Mouse (Mus musculus) gastrocnemius, adult 18-20 months (tissue): ENCODE measurements at regions not wholly inside any gene's neighbourhood (a gene's known extent, or its start where the extent isn't known, plus 50 kb on each side); places are given as distances from the start of the nearest gene placed in this dataset.

ENCODE experiments used
- DNase-seq: peaks from one replicate; pipeline ENCODE4 v3.0.0; 2021; ENCODE audit warnings: low spot score

DNA sequence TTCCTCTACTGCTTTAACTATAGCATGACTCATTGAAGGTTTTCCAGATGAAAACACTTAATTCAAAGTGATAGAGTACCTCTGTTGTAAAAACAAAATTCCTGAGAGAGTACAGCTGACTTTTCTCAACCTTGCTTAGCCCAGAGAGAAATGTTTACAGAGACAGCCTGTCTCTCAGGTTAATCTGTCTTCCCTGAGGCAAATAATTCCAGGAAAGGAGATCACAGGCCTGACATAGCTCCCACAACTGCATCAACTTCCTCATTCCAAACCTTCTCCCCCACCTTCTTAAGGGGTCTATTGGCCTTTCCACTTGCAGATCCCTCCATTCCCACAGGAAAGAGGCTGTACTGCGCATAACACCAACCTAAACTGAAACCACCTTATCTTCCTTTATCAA is 586.1 kb upstream of the Impad1 start:
- DNase-seq: no peak

DNA sequence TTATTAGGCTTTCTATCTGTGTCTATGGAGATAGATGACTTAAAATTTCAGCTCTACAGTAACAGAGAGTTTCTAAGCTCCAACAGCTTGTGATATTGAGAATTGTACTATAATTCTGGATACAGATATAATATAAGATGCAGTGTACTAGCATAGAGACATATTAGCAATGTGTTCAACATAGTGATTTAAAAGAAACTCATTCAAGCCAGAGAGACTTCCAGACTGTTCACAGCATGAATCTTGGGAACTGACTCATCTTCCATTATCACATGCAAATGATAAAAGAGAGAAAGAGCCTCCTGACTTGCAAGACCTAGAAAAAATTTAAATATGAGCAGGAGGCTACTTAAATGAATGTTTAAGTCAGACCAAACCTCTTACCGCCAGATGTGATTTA is 565.1 kb upstream of the Impad1 start:
- DNase-seq: no peak

DNA sequence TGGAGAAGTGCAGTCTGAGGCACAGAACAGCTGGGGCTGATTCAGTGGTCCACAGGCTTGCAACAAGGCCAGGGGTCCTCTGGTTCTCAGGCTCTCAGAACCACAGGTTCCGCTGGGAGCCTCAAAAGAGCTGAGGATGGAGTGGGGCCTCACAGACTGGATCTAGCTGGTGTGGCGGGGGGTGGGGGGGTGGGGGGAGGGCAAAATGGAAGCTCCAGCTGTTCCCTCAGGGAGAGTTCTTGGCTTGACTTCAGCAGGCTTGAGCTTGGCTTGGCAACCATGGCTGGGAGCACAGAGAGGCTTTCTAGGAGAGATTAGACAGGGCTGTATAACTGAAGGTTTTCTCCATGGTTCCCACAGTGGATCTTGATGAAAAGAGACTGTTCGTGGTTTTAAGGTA is 553.1 kb upstream of the Impad1 start:
- peak; percentile 5 for DNase-seq

DNA sequence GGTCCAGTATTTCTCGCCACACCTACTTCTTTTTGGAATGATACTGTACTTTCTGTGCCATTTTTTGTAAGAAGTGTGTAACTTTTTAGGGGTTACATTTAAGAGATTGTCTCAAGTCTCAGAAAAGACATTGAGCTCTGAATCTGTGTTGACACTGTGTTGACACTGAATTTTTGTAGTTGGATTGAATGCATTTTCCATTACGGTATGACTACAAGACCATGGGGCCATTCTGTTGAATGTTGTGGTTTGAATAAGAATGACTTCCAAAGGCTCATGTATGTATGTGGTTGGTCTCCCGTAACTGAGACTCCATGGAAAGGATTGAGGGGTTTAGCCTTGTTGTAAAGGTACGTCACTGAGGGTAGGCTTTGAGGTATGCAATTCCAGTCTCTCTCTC is 551.6 kb upstream of the Impad1 start:
- DNase-seq: no peak

DNA sequence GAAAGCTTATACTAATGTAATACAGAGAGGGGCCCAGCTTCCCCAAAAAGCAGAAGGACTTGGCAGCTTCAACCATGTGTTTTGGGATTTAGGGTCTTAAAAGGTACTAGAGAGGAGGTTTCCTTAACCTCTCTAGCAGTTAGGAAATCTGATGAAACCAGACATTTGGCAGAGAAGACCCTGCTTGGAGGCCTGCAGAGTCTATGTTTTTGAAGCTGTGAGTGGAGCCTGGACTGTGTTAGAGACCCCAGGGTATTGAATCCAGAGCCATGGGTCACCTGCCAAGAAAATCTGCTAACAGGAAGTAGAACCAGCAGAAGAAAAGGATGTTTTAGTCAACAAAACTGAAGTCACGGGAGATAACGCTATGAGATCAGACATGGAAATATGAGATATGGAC is 551.2 kb upstream of the Impad1 start:
- DNase-seq: no peak

DNA sequence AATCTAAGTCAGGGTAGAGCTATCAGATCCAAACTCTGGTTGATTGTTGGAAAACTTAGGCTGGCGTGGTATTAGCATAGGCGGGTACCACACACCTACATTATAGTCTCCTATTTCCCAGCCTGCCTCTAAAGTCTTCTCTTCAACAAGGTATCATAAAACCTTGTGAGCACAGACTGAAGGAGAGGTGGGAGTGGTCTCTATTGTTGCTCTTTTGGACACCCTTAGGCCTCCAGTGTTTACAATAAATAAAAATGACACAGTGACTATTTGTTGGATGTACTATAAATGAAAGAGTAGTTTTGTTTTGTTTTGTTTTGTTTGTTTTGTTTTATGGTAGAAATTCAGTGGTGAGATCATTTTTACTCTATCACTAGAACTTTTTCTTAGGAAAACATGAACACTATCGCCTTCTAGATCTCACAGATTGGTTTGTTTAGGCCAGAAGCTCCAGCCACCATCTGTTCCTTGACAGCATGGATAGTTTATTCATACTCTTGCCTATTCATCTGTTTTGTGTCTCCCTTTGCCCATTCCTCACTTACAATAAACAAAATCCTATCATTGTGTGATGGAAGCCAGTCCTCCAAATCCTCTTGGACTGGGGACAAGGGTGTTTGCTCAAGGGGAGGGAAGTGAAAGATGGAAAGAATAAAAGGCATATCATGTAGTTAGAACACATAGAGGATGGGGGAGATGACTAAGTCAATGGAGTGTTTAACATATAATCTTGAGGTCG is 544.2 kb upstream of the Impad1 start:
- DNase-seq: no peak

DNA sequence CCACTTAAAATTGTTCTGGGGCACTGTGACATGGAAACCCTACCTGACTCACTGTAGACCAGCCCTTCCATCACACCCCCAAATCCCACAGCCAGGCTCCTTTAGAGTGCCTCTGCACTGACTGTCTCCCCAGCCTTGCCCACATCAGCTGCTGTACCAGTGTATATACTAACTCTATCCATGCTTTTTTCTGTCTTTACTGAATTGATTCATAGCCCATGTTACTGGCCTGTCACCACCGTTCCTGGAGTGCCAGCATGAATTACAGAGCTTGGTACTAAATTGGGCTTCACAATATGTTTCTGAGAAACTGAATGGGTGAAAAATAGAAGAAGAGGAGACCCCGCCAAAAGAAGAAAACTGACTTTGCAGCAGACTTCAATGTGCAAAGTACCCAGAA is 541.9 kb upstream of the Impad1 start:
- DNase-seq: no peak

DNA sequence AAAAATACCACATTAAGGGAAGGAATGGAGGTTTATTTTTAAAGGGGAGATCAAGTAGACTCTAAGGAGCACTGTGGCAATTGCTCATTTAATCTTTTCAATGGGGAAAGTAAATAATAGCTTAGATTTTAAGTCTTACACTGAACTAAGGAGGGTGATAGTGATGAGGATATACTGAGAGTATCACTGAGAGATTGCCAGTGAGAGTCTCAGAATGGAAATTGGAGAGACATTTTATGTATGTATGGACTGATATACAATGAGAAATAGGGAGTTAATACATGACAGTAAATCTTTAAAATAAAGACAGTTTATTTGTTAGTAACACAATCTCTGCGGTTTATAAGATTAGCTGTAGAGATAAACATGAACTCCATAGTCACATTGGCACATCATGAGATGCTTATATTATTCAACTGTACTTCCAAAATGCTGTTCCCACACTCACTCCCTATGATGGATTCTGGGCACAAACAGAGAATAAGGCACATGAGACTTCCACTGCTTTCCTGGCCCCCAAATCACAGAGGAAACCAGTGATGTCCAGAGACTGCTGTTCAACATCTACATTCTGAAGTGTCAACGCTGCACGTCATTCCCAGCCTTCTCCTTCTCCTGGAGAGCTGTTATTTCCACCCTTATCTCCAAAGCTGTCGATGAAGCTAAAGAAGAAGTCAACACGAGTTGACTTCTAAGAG is 535.5 kb upstream of the Impad1 start:
- no peak for DNase-seq

DNA sequence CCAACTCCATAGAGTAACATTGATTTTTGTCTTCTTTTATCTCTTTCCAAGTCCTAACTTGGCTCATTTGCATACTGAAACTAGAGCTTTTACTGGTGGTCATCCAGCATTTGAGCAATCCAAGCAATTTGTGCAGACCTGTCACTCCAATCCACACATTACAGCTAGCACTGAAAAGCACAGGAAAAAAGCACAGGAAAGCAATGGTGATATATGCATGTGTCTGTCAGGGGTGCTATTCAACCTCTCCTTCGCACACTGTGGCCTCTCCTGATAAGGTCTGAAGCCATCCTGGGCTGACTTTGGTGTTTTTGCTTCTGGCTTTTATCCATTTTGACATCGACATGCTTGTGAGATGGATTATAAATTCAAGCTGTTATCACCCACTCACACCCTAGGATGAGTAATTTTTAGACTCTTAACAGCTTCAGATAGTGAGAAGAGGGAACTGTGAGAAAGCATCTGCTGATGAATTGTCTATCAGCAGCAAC is 534.1 kb upstream of the Impad1 start:
- DNase-seq: no peak

DNA sequence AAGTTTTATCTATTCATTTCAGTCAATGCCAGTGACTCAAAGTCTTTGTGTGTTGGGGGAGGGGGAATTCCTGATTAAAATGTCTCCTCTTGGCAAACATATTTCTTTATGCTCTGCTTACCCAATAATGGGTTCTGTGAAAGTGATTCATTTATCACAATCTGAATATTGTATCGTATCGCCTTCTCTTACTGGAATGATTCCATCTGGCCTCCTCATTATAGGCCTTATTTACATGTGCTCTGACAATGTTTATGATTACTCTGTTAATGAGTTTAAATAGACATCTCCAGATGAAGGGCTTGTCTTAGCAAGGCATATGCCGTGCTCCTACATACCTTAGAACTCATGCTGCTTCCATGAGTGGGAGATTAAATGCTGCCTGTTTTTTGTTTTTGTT is 508.3 kb upstream of the Impad1 start:
- no peak for DNase-seq

DNA sequence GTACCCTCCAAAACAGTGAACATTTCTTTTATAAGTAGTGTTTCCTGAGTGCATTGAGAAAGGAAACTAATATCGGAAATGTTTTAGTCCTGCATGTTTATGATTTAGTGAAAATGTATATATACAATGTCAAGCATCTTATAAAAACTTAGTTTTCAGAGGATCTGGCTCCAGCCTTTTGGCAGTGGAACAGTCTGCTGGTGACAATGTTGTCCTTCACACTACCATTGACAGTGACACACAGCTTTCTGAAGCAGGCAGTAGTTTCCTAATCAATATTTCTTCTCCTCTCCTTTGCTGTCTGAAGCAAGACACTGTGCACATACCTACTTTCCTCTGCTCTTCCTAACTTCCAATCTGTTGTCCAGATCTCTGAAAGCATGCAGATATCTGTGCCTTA is 507.9 kb upstream of the Impad1 start:
- DNase-seq: no peak

DNA sequence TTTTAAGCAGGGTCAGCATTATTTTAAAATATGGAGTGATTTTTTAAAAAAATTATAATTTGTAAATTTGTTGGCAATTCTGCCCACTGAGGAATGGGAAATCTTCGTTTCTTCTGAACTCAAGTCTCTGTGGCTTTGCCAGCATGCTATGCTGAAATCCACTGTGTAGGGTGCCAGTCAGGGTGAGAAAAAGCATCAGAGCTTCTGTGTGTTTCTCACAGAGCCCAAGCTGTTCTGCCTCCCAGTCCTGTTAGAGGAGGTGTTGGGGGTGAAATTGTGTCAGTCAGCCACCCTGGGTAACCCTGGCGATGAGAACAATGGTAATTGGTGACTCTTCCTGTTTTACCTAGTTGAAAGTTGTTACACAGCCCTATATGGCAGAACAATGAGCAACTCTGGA is 506.1 kb upstream of the Impad1 start:
- DNase-seq: no peak

DNA sequence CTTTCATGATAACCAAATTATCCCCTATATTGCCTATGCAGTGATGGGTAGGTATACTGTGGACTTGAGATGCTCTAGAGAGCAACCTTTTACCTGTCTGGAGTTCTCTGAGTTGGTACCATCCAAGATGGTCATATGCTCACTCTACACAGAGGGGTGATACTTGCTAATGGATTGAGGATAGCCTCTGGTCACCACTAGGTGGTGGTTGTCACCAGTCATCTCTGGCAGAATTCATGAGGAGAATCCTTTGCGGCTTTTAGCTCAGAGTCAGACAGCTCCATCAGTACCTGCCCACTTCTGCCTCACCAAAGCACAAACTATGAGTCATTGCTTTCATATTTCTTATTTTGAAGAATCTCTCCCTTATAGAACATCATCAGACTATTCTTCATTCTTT is 500.9 kb upstream of the Impad1 start:
- no peak for DNase-seq

DNA sequence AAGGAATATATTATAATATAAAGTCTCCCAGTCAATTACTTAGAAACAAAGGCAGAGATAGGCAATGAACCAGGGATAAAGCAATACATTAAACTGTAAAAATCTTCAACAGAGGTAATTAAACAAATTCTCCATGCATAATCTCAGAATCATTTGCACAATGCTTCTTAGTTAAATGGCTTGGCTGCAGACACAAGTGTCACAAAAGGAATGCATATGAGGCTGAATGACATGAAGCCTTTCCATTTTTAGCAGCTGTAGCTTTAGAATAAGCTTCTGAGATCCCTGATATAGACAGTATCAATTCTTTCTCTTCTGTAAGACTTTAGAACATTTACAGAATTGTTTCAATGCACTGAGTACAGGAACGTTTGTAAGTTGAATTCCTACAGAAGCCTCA is 483.0 kb upstream of the Impad1 start:
- no peak for DNase-seq
